Mouse (Mus musculus) spleen, adult 2 months (tissue): ENCODE data around the gene Ifrd1. TPM values are rescaled to one million over a fixed set of nuclear protein-coding genes. Genes with fewer than 3 reads are reported as not detected.

Source experiments
- DNase-seq, 2 experiments: peaks; one replicate each; pipeline versions ENCODE4 v3.0.0 to v3.0.0-alpha.2; 2012 to 2021; ENCODE audit warnings: low spot score in 2 of 2, low read depth in 1 of 2
- H3K27ac ChIP-seq: fragments of 200-500 bp; 2 replicates; pipeline ENCODE4 v1.5.1; 2012; ENCODE audit warnings: low read length, inconsistent platforms; ENCODE audit not compliant: insufficient read depth
- H3K27me3 ChIP-seq: fragments of 200-500 bp; 2 replicates; pipeline ENCODE4 v1.6.1; 2012; ENCODE audit warnings: mild to moderate bottlenecking, moderate library complexity, low read length, inconsistent platforms; ENCODE audit not compliant: control insufficient read depth, insufficient read depth
- H3K36me3 ChIP-seq: fragments of 200-500 bp; 2 replicates; pipeline ENCODE4 v1.6.1; 2012; ENCODE audit warnings: mild to moderate bottlenecking, low read length, inconsistent platforms; ENCODE audit not compliant: control insufficient read depth, insufficient read depth
- H3K4me1 ChIP-seq: fragments of 200-500 bp; 2 replicates; pipeline ENCODE4 v1.6.1; 2011; ENCODE audit warnings: inconsistent platforms; ENCODE audit not compliant: control insufficient read depth, insufficient read depth, insufficient read length
- H3K4me3 ChIP-seq: fragments of 200-500 bp; 2 replicates; pipeline ENCODE4 v1.5.1; 2011; ENCODE audit warnings: mild to moderate bottlenecking, inconsistent platforms; ENCODE audit not compliant: insufficient read depth, insufficient read length; ENCODE audit errors: extremely low read depth
- CTCF ChIP-seq: fragments of 200-500 bp; IDR thresholded peaks from 2 replicates; pipeline ENCODE4 v1.5.1; 2011; ENCODE audit warnings: mild to moderate bottlenecking, inconsistent platforms; ENCODE audit not compliant: insufficient read depth, insufficient read length, insufficient replicate concordance; ENCODE audit errors: extremely low read depth
- POLR2A ChIP-seq: fragments of 200-500 bp; IDR thresholded peaks from 2 replicates; pipeline ENCODE4 v1.6.1; 2011; ENCODE audit warnings: low read depth, low read length, inconsistent platforms
- WGBS: fragments of 180-500 bp; shearing (Covaris S2); methylation state at CpG from one replicate; pipeline ENCODE4 v1.1.7; 2018; 5-methylcytosine and 5-hydroxymethylcytosine counted together
- polyA plus RNA-seq: library from polyadenylated mRNA; depleted of rRNA; stranded (reverse); fragments of >200 nt; gene quantifications from 2 replicates; pipeline ENCODE4 v1.2.3, GENCODE M21; 2012

Ifrd1 gene
- polyA plus RNA-seq, 1 experiment, result 8.2 TPM

DNA sequence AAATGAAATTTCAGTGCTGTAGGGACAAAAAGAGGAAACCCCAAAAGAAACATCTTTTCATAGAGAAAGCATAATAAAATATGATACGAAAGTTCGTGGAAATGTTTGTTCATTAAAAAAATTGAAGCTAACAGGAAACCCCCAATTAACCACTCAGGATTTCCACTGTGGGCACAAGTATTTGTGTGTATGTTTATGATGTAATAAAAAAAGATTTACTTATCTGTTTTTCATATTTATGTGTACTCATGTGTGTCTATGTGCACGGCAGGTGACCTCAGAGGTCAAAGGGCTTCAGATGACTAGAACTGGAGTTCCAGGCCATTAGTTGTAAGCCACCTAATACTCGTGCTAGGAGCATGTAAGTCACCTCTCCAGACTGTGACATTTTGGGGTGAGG is 24.4 kb upstream of the Ifrd1 start:
- H3K4me1 ChIP-seq, result no peaks in the 10 kb centered on the region; the same call in 1 of the 2 replicates
- H3K4me3 ChIP-seq, result no peak overlapping the region
- no peak overlapping the region for H3K27ac ChIP-seq
- TF ChIP-seq CTCF, result no peak
- no peak for TF ChIP-seq POLR2A
- DNase-seq, result no peak
- no peaks in the 10 kb centered on the region for H3K36me3 ChIP-seq
- WGBS, result 66% methylated on average over 4 of the region's 4 CpGs
- H3K27me3 ChIP-seq, result no peaks in the 10 kb centered on the region

DNA sequence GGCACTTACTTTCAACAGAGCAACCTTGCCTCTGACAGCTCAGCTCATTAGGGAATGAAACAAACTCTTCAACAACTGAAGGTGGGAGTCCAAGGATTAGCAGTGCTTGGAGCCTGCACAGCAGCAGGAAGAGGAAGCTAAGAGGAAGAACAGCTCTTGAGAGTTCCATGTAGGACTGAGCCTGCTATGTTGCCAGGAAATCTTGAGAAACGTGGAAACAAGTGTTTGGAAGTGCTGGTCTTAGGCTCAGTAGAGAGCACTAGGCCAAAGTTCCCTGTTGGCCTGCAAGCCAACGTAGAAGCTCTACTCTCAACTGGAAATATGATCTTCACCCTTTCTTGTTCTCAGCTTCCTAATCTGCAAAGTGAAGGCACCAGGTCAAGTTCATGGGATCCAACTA is 20.0 kb upstream of the Ifrd1 start:
- Histone ChIP-seq H3K27me3 (no peaks in the 10 kb centered on the region), H3K36me3 (no peaks in the 10 kb centered on the region), H3K4me3 (no peak overlapping the region), H3K27ac (no peak overlapping the region), H3K4me1 (no peaks in the 10 kb centered on the region; the same call in 1 of the 2 replicates)
- WGBS, result 79% methylated on average over 2 of the region's 2 CpGs
- TF ChIP-seq POLR2A (no peak), CTCF (no peak)
- DNase-seq, result no peak

DNA sequence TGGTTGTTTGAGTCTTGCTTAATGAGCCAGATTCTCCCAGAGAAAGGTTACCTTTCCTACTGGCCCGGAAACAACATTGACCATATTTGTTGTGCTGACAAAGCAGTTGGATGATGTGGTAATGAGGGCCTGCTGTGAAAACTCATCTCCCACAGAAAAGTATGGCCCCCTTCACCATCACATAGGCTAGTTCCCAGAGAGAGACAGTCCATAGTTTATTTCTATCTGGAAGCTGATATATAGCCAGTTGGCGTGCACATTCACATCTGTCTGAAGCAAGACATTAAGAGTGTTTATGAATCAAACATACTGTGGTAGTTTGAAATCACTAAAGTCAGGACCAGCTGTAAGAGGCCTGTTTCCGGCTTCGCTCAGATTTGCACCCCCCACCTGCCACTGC is 15.4 kb upstream of the Ifrd1 start:
- H3K27ac ChIP-seq, result no peak overlapping the region
- WGBS, result 87% methylated on average over 4 of the region's 4 CpGs
- H3K4me1 ChIP-seq, result no peaks in the 10 kb centered on the region
- H3K27me3 ChIP-seq, result no peaks in the 10 kb centered on the region
- no peak for TF ChIP-seq POLR2A
- no peak for TF ChIP-seq CTCF
- H3K4me3 ChIP-seq, result no peak overlapping the region
- no peaks in the 10 kb centered on the region for H3K36me3 ChIP-seq
- DNase-seq, result no peak

DNA sequence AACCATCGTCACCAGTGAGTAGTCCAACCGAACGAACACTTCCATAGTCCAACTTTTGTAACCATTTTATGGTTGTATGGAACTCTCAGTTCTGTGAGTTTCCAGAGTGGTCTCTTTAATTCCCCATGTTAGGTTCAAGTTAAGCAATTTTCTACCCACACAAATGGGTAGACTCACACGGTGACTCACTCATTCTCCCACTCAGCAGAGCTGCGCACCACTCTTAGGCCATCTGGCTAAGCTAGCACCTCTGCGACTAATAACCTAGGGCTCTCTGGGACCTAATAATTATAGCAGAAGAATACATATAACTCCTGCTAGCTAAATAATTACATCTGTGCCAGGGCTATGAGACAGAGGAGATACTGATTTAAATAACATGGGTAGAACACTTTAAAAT is 14.7 kb upstream of the Ifrd1 start:
- H3K27ac ChIP-seq, result no peak overlapping the region
- no peaks in the 10 kb centered on the region for H3K4me1 ChIP-seq
- H3K36me3 ChIP-seq, result no peaks in the 10 kb centered on the region
- H3K4me3 ChIP-seq, result no peak overlapping the region
- no peak for DNase-seq
- 91% methylated on average over 6 of the region's 6 CpGs for WGBS
- TF ChIP-seq POLR2A, result no peak
- no peak for TF ChIP-seq CTCF
- no peaks in the 10 kb centered on the region for H3K27me3 ChIP-seq

DNA sequence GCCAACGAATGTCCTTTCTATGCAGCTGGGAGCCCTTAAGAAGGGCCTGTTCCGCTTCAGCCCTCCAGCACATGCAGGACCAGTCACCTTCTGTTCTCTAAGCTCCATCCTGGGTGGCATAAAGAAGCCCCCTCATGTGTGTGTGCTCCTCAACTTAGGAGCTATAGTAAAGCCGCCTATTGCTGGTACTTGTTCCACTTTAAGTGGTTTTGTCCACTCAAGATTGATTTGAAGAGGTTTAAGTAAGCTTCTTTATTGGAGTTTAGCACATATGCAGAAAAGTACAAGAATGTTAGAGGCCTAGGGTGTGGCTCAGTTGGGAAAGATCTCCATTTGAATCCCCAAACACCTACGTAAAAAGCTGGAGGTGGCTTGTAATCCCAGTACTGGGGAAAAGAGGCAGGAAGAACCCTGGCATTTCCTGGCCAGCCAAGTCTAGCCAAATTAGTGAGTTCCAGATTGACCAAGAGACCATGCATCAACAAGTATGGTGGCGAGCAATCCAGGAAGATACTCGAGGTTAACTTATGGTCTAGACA is 10.2 kb upstream of the Ifrd1 start:
- H3K36me3 ChIP-seq, result no peaks in the 10 kb centered on the region
- WGBS, result 91% methylated on average over 6 of the region's 6 CpGs
- no peak overlapping the region for H3K4me3 ChIP-seq
- TF ChIP-seq POLR2A (no peak), CTCF (no peak)
- H3K27ac ChIP-seq, result no peak overlapping the region
- DNase-seq, result no peak
- H3K27me3 ChIP-seq, result no peaks in the 10 kb centered on the region
- H3K4me1 ChIP-seq, result no peaks in the 10 kb centered on the region

DNA sequence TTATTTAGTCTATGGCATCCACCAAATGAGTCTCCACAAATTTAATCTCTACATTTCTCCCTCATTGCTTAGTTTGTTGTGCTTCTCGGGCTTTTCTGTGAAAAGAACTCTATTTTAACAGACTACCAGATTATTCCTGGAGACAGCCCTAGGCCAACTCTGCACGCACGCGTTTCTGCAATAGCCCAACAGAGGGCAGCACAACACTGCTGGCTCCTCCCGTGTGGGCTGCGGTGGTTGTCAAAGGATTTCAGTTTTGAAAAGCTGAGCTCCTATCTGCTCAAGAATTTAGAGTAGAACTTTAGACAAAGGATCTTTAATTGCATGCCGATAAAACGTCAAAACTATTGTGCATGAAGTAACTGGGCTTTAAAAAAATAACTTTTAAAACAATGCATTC is 8.9 kb upstream of the Ifrd1 start:
- DNase-seq, result peak in 1 of 2 experiments; percentile 62
- H3K27me3 ChIP-seq, result no peaks in the 10 kb centered on the region
- H3K4me1 ChIP-seq, result no peaks in the 10 kb centered on the region
- H3K4me3 ChIP-seq, result no peak overlapping the region
- TF ChIP-seq CTCF (peak; percentile 93), POLR2A (no peak)
- 3% methylated on average over 8 of the region's 8 CpGs for WGBS
- no peak overlapping the region for H3K27ac ChIP-seq
- no peaks in the 10 kb centered on the region for H3K36me3 ChIP-seq

DNA sequence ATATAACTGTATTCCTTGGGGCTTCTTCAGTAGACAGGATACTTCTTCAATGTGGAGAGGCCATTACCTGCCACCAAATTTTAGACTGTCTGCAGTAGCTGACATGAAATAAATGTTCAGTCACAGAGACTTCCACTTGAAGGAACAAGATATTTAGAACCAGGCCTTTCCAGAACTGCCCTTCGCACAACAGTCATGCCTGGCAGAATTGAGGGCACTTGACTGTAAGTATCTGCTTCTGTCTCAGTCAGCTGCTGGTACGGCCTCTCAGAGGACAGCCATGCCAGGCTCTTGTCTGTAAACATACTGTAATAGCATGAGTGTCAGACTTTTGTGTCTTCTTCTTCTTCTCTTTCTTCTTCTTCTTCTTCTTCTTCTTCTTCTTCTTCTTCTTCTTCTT is 8.2 kb upstream of the Ifrd1 start:
- Histone ChIP-seq H3K4me1 (no peaks in the 10 kb centered on the region), H3K4me3 (no peak overlapping the region), H3K27ac (no peak overlapping the region), H3K27me3 (no peaks in the 10 kb centered on the region), H3K36me3 (no peaks in the 10 kb centered on the region)
- DNase-seq, result no peak
- TF ChIP-seq POLR2A (no peak), CTCF (no peak)
- 91% methylated on average over 2 of the region's 2 CpGs for WGBS
